Mouse (Mus musculus): Measurements from ENCODE around the gene Rbm10. TPM values are rescaled to one million over a fixed set of nuclear protein-coding genes. Genes with fewer than 3 reads are reported as not detected.

Gene Rbm10
- total RNA-seq (2014; fragmentation: Nextera tagmentation) (46.2 and 53.3 TPM in 2 replicates), total RNA-seq (2017) (68.7 and 68.8 TPM in 2 replicates), polyA plus RNA-seq (2012) (81.7 and 103 TPM in 2 replicates)

- Histone ChIP-seq H3K4me3 (ENCODE audit: low read depth, low read length) (peak within 1 kb of the TSS; percentile 80), H3K36me3 (replicated peaks) (peaks cover 43% of the 10 kb centered on the region), H3K27me3 (ENCODE audit: insufficient read depth, low read length) (no peaks in the 10 kb centered on the region), H3K4me1 (ENCODE audit: insufficient read depth, low read depth, low read length) (peaks cover 20% of the 10 kb centered on the region), H3K9me3 (replicated peaks) (no peaks in the 10 kb centered on the region)
- ATAC-seq (ENCODE audit: extremely low read depth, insufficient number of reproducible peaks, low FRiP score, poor library complexity, severe bottlenecking) (peak; percentile 86), DNase-seq (ENCODE audit: low spot score) (peak; percentile 20)
- TF ChIP-seq GATA2 (IDR thresholded peaks at IDR 0.05; ENCODE audit: borderline replicate concordance, low read depth, low read length) (no peak), GATA1 (IDR thresholded peaks at IDR 0.05; ENCODE audit: borderline replicate concordance, low read length) (no peak), TAL1 (conservative IDR thresholded peaks at IDR 0.05; ENCODE audit: low read depth, low read length) (no peak), CTCF (IDR thresholded peaks at IDR 0.05; ENCODE audit: low read depth, low read length) (no peak), POLR2AphosphoS5 (IDR thresholded peaks at IDR 0.05; ENCODE audit: insufficient replicate concordance, low read depth, low read length) (no peak)
Measured at GRCm38 (mm10) chrX:20617176-20617902, at the start of gene Rbm10, which contains the start of gene Ndufb11. Rbm10 (plus strand) TSS chrX:20617503. Ndufb11 (minus strand) TSS chrX:20617619.

- no peaks in the 10 kb centered on the region for H3K27me3 ChIP-seq (ENCODE audit: insufficient read depth, low read length)
- ATAC-seq (ENCODE audit: extremely low read depth, insufficient number of reproducible peaks, low FRiP score, poor library complexity, severe bottlenecking), result no peak
Measured at GRCm38 (mm10) chrX:20571024-20571423, 46.3 kb upstream of the Rbm10 start.

GRCm38 (mm10) chrX:20572683-20573082 lies 44.6 kb upstream of the Rbm10 start:
- ATAC-seq (ENCODE audit: extremely low read depth, insufficient number of reproducible peaks, low FRiP score, poor library complexity, severe bottlenecking), result no peak
- no peaks in the 10 kb centered on the region for H3K9me3 ChIP-seq (replicated peaks)
- no peaks in the 10 kb centered on the region for H3K27me3 ChIP-seq (ENCODE audit: insufficient read depth, low read length)
- no peaks in the 10 kb centered on the region for H3K36me3 ChIP-seq (replicated peaks)
- no peak overlapping the region for H3K4me3 ChIP-seq (ENCODE audit: low read depth, low read length)
- DNase-seq (ENCODE audit: low spot score), result no peak
- H3K4me1 ChIP-seq (ENCODE audit: insufficient read depth, low read depth, low read length), result no peaks in the 10 kb centered on the region
- TF ChIP-seq GATA1 (IDR thresholded peaks at IDR 0.05; ENCODE audit: borderline replicate concordance, low read length), result no peak
- no peak for TF ChIP-seq POLR2AphosphoS5 (IDR thresholded peaks at IDR 0.05; ENCODE audit: insufficient replicate concordance, low read depth, low read length)
- no peak for TF ChIP-seq TAL1 (conservative IDR thresholded peaks at IDR 0.05; ENCODE audit: low read depth, low read length)
- TF ChIP-seq CTCF (IDR thresholded peaks at IDR 0.05; ENCODE audit: low read depth, low read length), result no peak
- no peak for TF ChIP-seq GATA2 (IDR thresholded peaks at IDR 0.05; ENCODE audit: borderline replicate concordance, low read depth, low read length)

More at GRCm38 (mm10) chrX:20571024-20571423, 46.3 kb upstream of the Rbm10 start:
- TF ChIP-seq TAL1 (conservative IDR thresholded peaks at IDR 0.05; ENCODE audit: low read depth, low read length) (no peak), GATA1 (IDR thresholded peaks at IDR 0.05; ENCODE audit: borderline replicate concordance, low read length) (no peak), POLR2AphosphoS5 (IDR thresholded peaks at IDR 0.05; ENCODE audit: insufficient replicate concordance, low read depth, low read length) (no peak), CTCF (IDR thresholded peaks at IDR 0.05; ENCODE audit: low read depth, low read length) (no peak), GATA2 (IDR thresholded peaks at IDR 0.05; ENCODE audit: borderline replicate concordance, low read depth, low read length) (no peak)
- Histone ChIP-seq H3K4me3 (ENCODE audit: low read depth, low read length) (no peak overlapping the region), H3K4me1 (ENCODE audit: insufficient read depth, low read depth, low read length) (no peaks in the 10 kb centered on the region), H3K9me3 (replicated peaks) (no peaks in the 10 kb centered on the region), H3K36me3 (replicated peaks) (no peaks in the 10 kb centered on the region)
- no peak for DNase-seq (ENCODE audit: low spot score)

GRCm38 (mm10) chrX:20573927-20574326 lies 43.4 kb upstream of the Rbm10 start:
- no peak overlapping the region for H3K4me3 ChIP-seq (ENCODE audit: low read depth, low read length)
- H3K4me1 ChIP-seq (ENCODE audit: insufficient read depth, low read depth, low read length), result no peaks in the 10 kb centered on the region
- no peak for DNase-seq (ENCODE audit: low spot score)
- no peaks in the 10 kb centered on the region for H3K36me3 ChIP-seq (replicated peaks)
- no peaks in the 10 kb centered on the region for H3K9me3 ChIP-seq (replicated peaks)
- ATAC-seq (ENCODE audit: extremely low read depth, insufficient number of reproducible peaks, low FRiP score, poor library complexity, severe bottlenecking), result no peak
- no peaks in the 10 kb centered on the region for H3K27me3 ChIP-seq (ENCODE audit: insufficient read depth, low read length)
- no peak for TF ChIP-seq CTCF (IDR thresholded peaks at IDR 0.05; ENCODE audit: low read depth, low read length)
- TF ChIP-seq TAL1 (conservative IDR thresholded peaks at IDR 0.05; ENCODE audit: low read depth, low read length), result no peak
- TF ChIP-seq GATA1 (IDR thresholded peaks at IDR 0.05; ENCODE audit: borderline replicate concordance, low read length), result no peak
- TF ChIP-seq GATA2 (IDR thresholded peaks at IDR 0.05; ENCODE audit: borderline replicate concordance, low read depth, low read length), result no peak

GRCm38 (mm10) chrX:20587968-20588367 lies 29.3 kb upstream of the Rbm10 start:
- ATAC-seq (ENCODE audit: extremely low read depth, insufficient number of reproducible peaks, low FRiP score, poor library complexity, severe bottlenecking), result no peak
- no peak for DNase-seq (ENCODE audit: low spot score)
- no peaks in the 10 kb centered on the region for H3K27me3 ChIP-seq (ENCODE audit: insufficient read depth, low read length)

GRCm38 (mm10) chrX:20608500-20608899 lies 8.8 kb upstream of the Rbm10 start:
- Histone ChIP-seq H3K9me3 (replicated peaks) (no peaks in the 10 kb centered on the region), H3K4me3 (ENCODE audit: low read depth, low read length) (no peak overlapping the region), H3K27me3 (ENCODE audit: insufficient read depth, low read length) (no peaks in the 10 kb centered on the region), H3K36me3 (replicated peaks) (no peaks in the 10 kb centered on the region), H3K4me1 (ENCODE audit: insufficient read depth, low read depth, low read length) (no peaks in the 10 kb centered on the region)
- DNase-seq (ENCODE audit: low spot score) (no peak), ATAC-seq (ENCODE audit: extremely low read depth, insufficient number of reproducible peaks, low FRiP score, poor library complexity, severe bottlenecking) (no peak)
- no peak for TF ChIP-seq POLR2AphosphoS5 (IDR thresholded peaks at IDR 0.05; ENCODE audit: insufficient replicate concordance, low read depth, low read length)
- no peak for TF ChIP-seq GATA2 (IDR thresholded peaks at IDR 0.05; ENCODE audit: borderline replicate concordance, low read depth, low read length)
- TF ChIP-seq CTCF (IDR thresholded peaks at IDR 0.05; ENCODE audit: low read depth, low read length), result no peak
- TF ChIP-seq GATA1 (IDR thresholded peaks at IDR 0.05; ENCODE audit: borderline replicate concordance, low read length), result no peak
- TF ChIP-seq TAL1 (conservative IDR thresholded peaks at IDR 0.05; ENCODE audit: low read depth, low read length), result no peak

More at GRCm38 (mm10) chrX:20587968-20588367, 29.3 kb upstream of the Rbm10 start:
- no peak overlapping the region for H3K4me3 ChIP-seq (ENCODE audit: low read depth, low read length)
- no peaks in the 10 kb centered on the region for H3K4me1 ChIP-seq (ENCODE audit: insufficient read depth, low read depth, low read length)
- no peaks in the 10 kb centered on the region for H3K9me3 ChIP-seq (replicated peaks)
- H3K36me3 ChIP-seq (replicated peaks), result no peaks in the 10 kb centered on the region
- TF ChIP-seq POLR2AphosphoS5 (IDR thresholded peaks at IDR 0.05; ENCODE audit: insufficient replicate concordance, low read depth, low read length) (no peak), CTCF (IDR thresholded peaks at IDR 0.05; ENCODE audit: low read depth, low read length) (no peak), GATA2 (IDR thresholded peaks at IDR 0.05; ENCODE audit: borderline replicate concordance, low read depth, low read length) (no peak), GATA1 (IDR thresholded peaks at IDR 0.05; ENCODE audit: borderline replicate concordance, low read length) (no peak), TAL1 (conservative IDR thresholded peaks at IDR 0.05; ENCODE audit: low read depth, low read length) (no peak)
